Mouse (Mus musculus) heart, postnatal 0 days (tissue): ENCODE data around the gene Rac3.

ENCODE experiments used
- CTCF ChIP-seq: IDR thresholded peaks from 2 replicates; pipeline ENCODE4 v1.5.1; 2016; ENCODE audit warnings: antibody characterized with exemption, control low read depth, low read depth
- EP300 ChIP-seq: IDR thresholded peaks from 2 replicates; pipeline ENCODE4 v1.6.1; 2016; ENCODE audit warnings: antibody characterized with exemption, low read depth

DNA sequence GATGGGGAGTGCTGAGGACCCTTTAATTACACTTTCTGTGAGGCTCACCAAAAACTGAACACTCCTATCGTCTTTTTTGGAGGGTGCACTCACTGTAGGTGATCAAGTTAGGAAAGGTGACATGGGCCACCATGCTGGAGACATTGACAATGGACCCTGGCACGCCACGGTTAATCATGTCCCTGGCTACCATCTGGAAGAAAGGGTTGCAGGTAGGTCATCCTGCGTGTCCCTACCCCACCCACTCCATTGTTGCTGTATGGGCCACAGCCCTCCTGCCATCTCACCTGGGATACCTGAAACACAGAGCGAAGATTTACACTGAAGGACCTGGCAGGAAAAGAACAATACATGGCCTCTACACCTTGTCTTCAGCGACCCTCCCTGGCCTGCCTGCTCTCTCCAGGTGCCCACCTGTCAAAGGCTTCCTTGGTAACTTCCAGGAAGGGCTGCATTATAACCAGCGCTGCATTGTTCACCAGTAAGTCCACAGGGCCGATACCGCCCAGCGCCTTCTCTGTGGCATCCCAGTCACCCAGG, 9.1 kb downstream of the Rac3 start:
- no peak for TF ChIP-seq CTCF
- no peak for TF ChIP-seq EP300
